Mouse (Mus musculus): Measurements from ENCODE around the gene Exosc5.
A peak's percentile ranks its signal among the peaks of the same experiment; 100 is the strongest.

Exosc5 gene

GRCm38 (mm10) chr7:25658657-25659472 is at the start of gene Exosc5, which contains the start of gene Bckdha:
Gene Exosc5, plus strand, starts transcription at chr7:25659164.
Gene Bckdha, minus strand, starts transcription at chr7:25658981.
- peak; percentile 96 for DNase-seq (ENCODE audit: low read depth, low spot score)

- DNase-seq (ENCODE audit: low read depth, low spot score), result no peak
These were observed 48.9 kb upstream of the Exosc5 start for GRCm38 (mm10) chr7:25610056-25610455.

- DNase-seq (ENCODE audit: low read depth, low spot score), result no peak
These were observed 47.5 kb upstream of the Exosc5 start for GRCm38 (mm10) chr7:25611501-25611900.

- DNase-seq (ENCODE audit: low read depth, low spot score), result no peak
These were observed 44.9 kb upstream of the Exosc5 start for GRCm38 (mm10) chr7:25614086-25614485.

- DNase-seq (ENCODE audit: low read depth, low spot score), result no peak
These were observed 43.9 kb upstream of the Exosc5 start for GRCm38 (mm10) chr7:25614831-25615705.

- DNase-seq (ENCODE audit: low read depth, low spot score), result no peak
These were observed 43.3 kb upstream of the Exosc5 start, which contains the start of gene Erich4 for GRCm38 (mm10) chr7:25615706-25616011. Gene Erich4, minus strand, starts transcription at chr7:25615892.

- no peak for DNase-seq (ENCODE audit: low read depth, low spot score)
These were observed 41.4 kb upstream of the Exosc5 start for GRCm38 (mm10) chr7:25617376-25618160.

- DNase-seq (ENCODE audit: low read depth, low spot score), result peak; percentile 92
These were observed 39.9 kb upstream of the Exosc5 start, which contains the start of gene Dmac2 for GRCm38 (mm10) chr7:25618865-25619721. Gene Dmac2, plus strand, starts transcription at chr7:25619414.

GRCm38 (mm10) chr7:25619722-25619991 is 39.3 kb upstream of the Exosc5 start:
- DNase-seq (ENCODE audit: low read depth, low spot score), result no peak

- no peak for DNase-seq (ENCODE audit: low read depth, low spot score)
These were observed 38.9 kb upstream of the Exosc5 start for GRCm38 (mm10) chr7:25620101-25620500.

GRCm38 (mm10) chr7:25620751-25621150 is 38.2 kb upstream of the Exosc5 start:
- DNase-seq (ENCODE audit: low read depth, low spot score), result no peak

GRCm38 (mm10) chr7:25623857-25624370 is 35.0 kb upstream of the Exosc5 start:
- no peak for DNase-seq (ENCODE audit: low read depth, low spot score)

GRCm38 (mm10) chr7:25624851-25625250 is 34.1 kb upstream of the Exosc5 start:
- no peak for DNase-seq (ENCODE audit: low read depth, low spot score)

GRCm38 (mm10) chr7:25625594-25626250 is 33.2 kb upstream of the Exosc5 start:
- DNase-seq (ENCODE audit: low read depth, low spot score), result peak; percentile 29

GRCm38 (mm10) chr7:25626509-25627430 is 32.2 kb upstream of the Exosc5 start, which contains the start of gene B3gnt8:
Gene B3gnt8, plus strand, starts transcription at chr7:25626654.
- no peak for DNase-seq (ENCODE audit: low read depth, low spot score)

- DNase-seq (ENCODE audit: low read depth, low spot score), result peak; percentile 20
These were observed 31.3 kb upstream of the Exosc5 start for GRCm38 (mm10) chr7:25627431-25628322.

- no peak for DNase-seq (ENCODE audit: low read depth, low spot score)
These were observed 30.7 kb upstream of the Exosc5 start for GRCm38 (mm10) chr7:25628323-25628620.

- no peak for DNase-seq (ENCODE audit: low read depth, low spot score)
These were observed 26.3 kb upstream of the Exosc5 start for GRCm38 (mm10) chr7:25632679-25633078.

All from WW6 (cell line).